Mouse (Mus musculus): ENCODE results near the gene Pgp.
"Not testable (repeated sequence)": the region's sequence is repeated elsewhere in the genome, so short reads cannot be mapped to it uniquely, and the experiment has no call there.

Pgp gene

DNA sequence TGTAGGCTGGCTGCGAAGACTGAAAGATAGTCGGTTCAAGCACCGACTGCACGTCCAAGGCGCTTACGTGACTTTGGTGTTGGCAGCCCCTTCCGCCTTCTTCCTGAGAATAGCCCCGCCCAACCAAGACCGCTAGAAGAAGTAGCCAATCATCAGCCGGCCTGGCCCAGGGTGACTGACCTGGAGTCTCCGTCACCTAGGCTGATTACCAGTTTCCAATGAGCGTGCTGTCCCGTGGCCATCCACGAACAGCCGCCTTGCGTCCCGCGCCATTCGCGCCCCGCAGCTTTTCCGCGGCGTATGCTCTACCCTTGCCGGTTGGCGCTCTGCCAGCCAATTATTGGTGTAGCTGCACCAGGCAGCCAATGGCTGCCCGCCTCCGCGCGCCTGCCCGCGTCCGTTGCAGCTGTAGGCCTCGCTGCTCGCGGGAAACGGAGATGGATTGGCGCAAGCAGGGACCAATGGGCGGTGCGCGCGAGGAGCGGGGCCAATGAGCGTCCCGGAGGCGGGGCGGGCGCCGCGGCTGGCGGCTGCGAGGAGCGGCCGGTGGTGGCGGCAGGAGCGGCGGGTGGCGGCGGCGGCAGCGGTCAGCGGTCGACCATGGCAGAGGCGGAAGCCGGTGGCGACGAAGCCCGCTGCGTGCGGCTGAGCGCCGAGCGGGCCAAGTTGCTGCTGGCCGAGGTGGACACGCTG lies at the start of gene Pgp, which contains the start of gene E4f1:
Gene Pgp, plus strand, starts transcription at position 483 of the 693 bp plus-strand sequence.
Gene E4f1, minus strand, starts transcription at position 404 of the 693 bp plus-strand sequence.
- peak; percentile 99 to 100 for DNase-seq

DNA sequence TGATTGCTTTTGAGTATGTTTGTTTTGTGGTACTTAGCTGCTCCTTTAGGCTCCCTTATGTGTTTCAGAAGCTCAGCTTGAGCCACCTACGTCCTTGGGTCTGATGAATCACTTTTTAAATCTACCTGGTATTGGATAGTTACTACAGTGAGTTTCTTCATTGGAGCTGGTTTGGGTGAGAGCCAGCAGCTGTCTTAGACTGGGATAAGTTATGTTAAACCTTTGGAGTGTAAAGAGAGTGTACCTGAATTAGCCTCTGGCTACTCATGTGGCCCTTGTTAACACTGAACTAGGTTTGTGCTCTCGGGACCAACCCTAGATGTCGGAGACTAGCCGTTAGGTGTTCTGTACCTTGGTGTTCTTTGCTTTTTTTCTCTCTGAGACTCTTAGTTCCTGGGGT lies 47.1 kb upstream of the Pgp start:
- no peak for DNase-seq

DNA sequence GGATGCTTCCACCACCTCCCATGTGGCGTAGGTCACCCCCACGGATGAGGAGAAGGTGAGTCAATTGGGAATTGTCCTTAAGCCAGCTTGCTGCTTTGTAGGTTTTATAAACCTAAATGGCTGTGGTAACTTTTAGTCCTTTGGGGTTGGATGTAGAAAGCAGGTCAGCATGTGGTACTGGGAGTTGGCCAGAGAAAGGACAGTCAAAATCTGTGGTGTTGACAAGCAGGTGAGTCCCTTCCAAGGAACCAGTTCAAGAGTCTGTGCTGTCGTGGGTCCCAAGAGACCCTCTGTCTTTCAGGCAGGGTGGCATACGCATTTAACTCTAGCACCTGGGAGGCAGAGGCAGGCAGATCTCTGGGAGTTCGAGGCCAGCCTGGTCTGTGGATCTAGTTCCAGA lies 45.7 kb upstream of the Pgp start:
- DNase-seq = no peak

DNA sequence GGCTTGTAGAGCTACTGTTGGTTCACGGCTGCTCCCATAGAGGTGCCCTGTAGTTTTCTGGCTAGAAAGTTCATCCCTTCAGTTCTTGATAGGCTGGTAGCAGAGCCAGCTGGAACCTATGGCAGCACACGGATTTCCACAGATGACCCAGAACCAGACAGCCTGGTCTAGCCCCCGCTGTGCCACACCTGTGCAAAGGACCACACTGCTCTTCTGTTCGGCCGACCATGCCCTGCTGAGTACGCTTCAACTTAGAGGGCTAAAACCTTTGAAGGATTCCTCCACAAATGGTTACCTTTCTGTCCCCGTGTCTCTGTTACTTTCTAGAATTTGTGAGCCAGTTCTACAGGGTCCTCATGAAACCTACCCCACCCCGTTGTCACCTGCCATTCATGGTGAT lies 44.9 kb upstream of the Pgp start:
- peak; percentile 49 to 53 for DNase-seq

DNA sequence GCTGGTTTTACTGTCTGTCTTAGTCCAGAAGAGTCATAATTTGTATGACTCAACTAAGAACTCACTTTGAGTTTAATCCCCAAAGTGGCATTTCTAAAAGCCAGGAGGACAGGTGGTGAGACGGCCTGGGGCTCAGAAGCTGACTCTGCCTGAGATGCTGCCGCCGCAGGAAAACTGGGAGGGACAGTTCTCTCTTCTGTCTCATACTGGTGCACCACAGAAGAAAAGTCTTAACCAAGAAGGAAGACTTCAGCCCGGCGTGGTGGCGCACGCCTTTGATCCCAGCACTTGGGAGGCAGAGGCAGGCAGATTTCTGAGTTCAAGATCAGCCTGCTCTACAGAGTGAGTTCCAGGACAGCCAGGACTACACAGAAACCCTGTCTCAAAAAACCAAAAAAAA lies 44.3 kb upstream of the Pgp start:
- peak in 1 of 2 experiments; percentile 23 for DNase-seq

DNA sequence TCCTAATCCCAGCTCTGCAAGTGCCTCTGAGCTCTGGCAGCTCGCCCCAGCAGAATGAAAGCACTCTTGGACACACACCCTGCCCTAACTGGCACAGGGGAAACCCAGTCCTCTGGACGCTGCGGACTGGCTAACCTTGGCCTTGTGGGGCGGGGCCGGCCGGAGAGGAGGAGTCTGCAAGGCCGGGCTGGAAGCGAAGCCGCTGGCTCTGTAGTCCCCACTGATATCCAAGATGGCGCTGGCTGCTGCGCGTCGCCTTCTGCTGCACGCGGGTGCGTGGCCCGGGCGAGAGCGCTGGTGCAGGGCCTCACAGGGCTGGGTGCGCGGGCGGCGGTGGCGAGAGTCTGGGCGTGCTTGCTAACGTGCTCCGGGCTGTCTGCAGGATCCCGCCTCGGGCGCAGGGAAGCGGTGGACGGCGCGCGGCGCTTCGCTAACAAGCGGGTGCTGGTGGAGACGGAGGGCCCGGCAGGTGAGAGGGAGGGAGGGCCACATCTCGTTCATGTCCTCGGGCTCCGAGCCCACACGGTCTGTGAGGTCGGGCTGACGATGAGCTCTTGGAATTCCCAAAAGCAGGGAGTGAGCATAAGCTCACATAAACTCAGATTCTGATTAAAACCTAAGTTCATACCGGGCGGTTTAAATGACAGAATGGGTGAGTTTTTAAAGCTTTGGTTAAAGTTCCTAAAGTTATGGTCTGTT lies 43.6 kb upstream of the Pgp start, which contains the start of gene Eci1:
Gene Eci1, plus strand, starts transcription at position 171 of the 699 bp plus-strand sequence.
- DNase-seq = peak; percentile 96 to 99

DNA sequence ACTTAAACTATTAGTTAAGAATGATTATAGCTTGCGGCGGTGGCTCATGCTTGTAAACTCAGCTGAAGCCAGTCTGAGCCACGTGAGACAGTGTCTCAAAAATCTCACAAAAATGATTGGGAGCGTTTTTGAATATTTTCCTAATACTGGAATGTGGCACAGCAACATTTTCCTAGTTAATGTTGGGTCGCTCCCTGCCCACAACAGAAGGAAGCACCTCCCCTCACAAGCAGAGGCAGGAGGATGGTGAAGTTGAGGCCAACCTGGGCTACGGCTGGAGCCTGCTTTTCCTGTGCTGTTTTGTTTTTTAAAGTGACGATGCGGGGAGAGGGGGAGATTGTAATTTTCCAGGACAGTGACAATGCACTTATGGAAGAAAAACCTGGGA lies 43.0 kb upstream of the Pgp start:
- peak in 1 of 2 experiments; percentile 13 for DNase-seq

DNA sequence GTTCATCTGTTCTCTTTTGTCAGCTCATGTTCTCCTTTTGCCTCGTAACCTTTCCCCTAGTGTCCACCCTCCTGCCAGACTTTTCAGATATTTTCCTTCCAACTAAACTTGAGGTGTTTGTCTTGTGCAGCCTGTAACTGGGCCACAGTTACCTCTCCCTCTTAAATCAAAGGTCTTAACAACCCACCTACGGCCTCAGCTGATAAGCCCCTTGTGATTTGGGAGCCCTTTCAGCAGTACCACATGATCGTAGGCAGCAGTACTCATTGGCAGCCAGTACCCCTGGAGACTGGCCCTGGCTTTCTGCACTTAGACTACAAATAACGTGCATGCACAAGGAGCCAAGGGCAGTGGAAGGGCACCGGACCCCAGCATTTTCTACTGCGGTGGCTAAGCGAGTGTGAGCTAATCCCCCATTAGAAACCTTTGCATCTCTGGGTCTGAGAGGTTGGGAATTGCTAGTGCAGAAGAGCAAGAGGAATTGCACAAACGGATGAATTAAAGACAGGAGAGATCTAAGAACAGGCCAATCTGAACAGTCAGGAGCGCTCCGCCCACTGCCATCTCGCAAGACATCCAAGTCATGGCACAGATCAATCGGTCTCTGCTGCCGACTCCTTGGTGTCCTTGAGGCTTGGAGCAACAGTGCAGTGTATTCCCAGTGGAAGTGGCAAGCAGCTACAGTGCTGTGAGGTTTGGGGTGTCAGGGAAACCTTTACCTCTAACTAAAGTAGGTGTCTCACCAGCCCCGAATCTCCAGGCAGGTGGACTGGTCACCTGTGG lies 40.8 kb upstream of the Pgp start:
- DNase-seq = no peak

DNA sequence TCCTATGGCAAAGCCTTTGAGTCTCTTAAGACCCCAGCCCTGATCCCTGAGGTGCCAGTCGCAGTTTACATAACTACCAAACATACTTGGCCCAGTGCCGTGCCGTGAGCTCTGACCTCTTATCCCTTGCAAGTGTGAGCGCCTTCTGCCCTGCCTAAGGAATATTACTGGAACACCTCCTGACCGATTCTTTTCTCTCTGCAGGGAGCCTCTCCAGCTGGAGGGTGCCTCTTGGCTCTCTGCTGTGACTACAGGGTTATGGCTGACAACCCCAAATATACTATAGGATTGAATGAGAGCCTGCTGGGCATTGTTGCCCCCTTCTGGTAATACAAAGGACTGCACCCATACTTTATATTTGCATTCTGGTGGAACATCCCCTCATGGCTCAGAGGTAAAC lies 33.2 kb upstream of the Pgp start:
- DNase-seq = peak; percentile 53 to 66

DNA sequence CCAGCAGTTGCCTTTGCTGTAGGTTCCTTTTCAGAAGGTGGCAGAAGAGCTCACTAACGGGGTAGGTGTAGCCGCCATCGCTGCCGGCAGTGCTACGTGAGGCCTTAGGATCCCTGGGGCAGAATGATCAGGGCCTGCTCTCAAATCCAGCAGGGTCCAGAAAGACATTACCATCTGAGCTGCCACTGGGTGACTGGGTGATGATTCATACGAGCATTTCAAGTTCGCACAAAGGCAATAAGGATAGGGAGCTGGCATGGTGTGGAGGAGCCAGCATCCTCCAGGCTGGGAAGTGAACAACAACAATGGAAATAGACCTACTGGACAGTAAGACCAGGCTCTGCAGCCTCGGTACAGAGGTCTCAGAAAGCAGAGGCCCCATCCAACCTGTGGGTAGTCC lies 29.8 kb upstream of the Pgp start:
- no peak for DNase-seq

DNA sequence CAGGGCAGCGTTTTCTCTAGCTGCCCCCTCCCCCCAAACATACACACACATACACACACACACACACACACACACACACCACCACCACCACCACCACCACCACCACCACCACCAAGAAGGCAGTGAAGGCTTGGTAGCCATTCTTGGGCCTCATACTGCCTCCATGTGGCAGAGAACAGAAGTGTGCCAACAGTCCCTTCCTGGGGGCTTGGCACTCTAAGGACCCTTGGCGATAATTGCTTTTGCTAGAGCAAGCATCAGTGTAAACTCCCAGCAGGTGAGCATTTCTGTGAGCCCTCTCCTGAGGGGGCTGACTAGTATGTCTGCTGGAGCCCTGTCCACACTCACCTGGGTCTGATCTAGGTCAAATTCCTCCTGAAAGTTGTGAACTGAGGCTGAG lies 29.0 kb upstream of the Pgp start:
- DNase-seq = no peak

DNA sequence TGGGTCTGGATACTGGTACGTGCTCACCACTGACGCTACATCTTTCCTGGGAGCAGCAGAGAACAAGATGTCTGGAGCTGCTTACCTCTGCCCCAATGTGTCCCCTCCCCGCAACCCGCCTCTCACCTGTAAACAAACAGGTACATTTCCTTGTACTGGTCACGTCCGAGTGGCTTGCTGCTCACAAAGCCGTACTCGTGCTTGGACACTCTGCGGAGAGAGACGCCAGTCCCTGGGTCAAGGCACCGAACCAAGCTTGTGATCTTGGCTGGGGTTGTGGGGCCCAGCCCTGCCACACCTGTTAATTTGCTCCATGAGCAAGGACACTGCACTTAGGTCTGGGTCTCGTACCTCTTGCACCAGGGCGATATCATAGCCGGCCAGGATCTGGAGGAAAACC lies 28.1 kb upstream of the Pgp start:
- DNase-seq = no peak

DNA sequence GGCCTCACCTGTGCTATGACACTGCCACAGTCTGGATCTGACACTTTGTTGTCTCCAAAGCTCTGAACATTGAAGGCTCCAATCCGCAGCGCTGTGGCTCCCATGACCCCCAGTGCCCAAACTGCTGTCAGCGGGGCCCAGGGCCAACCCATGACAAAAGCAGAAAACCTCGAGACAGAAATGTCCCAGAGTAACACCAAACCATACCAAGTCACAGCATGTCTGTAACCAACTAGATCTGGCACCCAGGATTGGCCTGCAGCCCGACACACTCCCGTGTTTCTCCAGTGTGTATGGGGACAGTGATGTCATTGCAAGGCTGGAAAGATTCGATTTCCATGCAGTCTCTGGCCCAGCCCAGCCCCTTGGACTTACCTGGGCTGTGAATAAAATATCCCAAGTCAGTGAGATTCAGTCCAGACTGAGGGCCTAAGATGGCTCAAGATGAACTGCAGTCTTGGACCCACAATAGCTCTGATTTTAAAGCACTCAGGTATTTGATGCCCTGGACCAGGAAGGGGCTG lies 27.5 kb upstream of the Pgp start, which contains the start of gene Dnase1l2:
Gene Dnase1l2, minus strand, starts transcription at position 474 of the 524 bp plus-strand sequence.
- peak; percentile 52 to 54 for DNase-seq

DNA sequence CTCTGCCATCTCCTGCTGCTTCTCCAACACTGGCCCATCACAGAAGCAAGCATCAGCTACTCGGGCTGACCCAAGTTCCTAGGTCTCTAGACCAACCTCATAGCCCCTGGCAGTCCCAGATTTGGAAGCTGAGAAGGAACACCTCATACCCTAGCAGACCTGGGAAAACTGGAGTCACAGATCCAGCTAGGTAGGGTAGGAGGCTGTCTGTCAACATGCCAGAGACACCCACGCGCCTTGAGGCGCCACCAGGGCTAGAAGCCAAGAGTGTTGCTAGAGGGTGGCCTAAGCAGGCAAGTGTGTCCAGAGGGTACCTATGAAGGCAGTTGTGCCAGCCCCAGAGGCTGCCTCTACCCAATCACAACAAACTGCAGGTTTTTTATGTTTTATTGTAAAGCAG lies 26.8 kb upstream of the Pgp start:
- peak; percentile 79 to 80 for DNase-seq

DNA sequence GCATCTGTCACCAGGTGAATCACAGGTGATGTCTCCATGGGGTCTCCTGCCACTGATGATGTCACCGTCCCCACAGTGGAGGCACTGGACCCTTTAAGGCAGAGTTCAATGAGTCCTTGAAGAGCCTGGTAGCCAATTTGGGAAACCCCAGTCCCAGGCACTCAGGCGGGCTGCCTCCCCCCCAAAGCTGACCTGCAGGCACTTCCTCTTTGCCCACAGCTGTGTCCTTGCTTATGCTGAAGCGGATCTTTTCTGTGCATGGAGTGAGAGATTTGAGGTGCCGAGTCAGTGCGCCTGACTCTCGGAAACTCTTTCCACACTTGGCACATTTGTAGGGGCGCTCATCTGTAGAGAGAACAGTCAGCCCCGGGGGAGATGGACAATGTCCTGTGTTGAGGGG lies 23.6 kb upstream of the Pgp start:
- DNase-seq = no peak

DNA sequence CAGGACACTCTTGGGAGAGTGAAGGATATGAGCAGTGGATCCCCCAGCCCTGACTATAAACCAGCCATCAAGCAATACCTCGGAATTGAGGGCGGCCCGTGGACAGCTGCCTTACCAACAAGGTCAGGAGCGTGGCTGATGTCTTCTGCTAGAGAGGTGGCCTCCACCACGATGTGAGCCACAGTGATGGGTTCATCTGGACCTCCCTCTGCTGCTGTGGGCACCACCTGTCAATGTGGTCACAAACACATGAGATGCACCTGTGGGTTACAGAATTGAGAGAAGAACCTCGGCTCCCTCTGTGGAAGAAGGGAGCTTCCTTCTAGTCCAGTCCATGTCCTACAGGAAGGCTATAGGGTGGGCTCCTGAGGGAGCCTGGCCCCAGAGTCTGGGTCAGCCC lies 20.7 kb upstream of the Pgp start:
- no peak for DNase-seq

DNA sequence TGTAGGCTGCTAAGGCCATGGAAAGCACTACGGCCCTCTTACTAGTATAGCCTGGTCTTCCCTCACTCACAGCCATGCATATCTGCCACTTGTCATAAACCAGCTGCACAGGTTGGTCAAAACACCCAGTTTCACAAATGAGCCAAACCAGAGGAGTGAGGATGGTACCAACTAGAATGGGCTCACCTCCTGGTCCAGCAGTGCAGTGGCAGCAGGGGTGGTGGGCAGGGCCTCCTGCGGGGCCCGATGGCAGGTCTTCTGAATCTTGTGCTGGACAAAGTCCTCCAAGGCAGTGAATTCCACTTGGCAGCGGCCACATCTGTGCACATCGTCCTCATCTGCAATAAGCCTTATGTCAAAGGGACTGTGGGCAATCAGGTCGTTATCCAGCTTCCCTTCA lies 19.0 kb upstream of the Pgp start:
- DNase-seq = no peak

DNA sequence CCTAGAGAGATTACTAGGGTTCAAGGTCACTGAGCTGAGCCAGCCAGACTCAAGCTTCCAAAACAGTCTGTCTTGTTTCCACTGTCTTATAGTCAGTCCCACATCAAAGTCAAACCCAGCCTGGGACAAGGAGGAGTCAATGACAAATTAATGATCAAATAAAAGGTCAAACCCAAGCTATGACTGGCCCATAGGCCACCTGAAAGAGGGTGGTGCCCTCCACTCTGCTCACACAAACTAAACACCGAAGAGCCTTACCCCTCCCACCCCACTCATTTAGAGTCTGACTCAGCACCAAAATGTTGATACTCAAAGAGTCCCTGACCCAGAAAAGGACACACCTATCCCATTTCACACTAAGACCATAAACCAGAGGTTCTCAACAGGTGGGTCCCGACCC lies 16.8 kb upstream of the Pgp start:
- no peak for DNase-seq

DNA sequence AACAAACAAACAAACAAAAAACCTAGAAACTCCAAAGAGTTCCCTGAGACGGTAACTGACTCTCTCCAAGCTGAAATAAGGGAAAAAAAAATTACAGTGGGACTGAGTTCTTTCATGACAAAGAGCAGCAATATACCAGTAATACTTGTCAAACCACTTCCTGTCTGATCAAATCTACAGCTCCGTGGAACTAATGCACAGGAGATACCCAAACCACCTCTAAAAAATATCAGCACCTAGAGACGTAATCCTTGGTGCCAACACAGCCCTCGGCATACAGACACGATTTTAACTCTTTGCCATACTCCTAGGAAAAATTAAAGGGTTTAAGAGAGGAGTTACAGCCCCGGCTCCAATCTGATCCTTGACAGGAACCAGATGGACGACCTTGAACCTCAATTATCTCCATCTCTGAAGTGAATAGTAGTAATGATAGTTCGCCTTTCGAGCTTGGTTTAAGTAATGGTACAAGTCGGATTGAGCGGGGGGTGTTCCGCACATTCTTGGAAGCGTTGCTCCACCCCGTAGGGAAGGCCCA lies 15.9 kb upstream of the Pgp start:
- no peak for DNase-seq

DNA sequence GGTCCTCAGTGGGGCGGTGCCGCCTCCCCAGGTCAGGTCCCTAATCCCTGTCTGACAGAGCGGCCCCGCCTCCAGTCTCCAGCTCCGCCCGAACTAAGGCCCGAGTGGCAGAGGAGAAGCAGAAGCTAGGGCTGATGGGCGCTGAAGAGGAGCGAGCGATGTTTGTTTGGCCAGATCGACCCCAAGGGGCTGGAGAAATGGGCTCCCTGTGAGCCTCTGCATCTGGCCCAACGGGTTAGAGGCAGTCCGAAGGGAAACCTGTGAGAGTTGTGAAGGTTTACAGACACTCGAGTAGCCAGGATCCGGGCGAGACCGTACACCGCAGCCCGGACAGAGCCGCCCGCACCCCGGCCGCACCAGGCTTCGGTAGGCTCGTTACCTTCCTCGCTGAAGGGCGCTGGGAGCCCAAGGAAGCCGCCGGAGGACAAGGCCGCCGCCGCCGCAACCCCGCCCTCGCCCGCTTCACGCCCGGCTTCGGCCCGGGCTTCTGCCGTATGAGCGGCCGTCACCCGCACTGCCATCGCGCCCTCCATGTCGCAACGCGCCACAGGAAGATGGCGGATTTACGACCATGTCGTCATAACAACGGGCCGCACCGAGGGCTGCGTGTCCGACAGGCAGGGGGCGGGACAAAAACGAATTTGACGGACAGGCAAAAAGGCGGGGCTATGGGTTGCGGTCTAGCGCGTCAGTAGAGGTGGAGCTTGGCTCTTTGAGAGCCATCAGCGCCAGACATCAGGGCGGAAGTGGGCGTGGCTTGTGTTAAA lies 15.3 kb upstream of the Pgp start:
- DNase-seq = peak; percentile 97 to 100

DNA sequence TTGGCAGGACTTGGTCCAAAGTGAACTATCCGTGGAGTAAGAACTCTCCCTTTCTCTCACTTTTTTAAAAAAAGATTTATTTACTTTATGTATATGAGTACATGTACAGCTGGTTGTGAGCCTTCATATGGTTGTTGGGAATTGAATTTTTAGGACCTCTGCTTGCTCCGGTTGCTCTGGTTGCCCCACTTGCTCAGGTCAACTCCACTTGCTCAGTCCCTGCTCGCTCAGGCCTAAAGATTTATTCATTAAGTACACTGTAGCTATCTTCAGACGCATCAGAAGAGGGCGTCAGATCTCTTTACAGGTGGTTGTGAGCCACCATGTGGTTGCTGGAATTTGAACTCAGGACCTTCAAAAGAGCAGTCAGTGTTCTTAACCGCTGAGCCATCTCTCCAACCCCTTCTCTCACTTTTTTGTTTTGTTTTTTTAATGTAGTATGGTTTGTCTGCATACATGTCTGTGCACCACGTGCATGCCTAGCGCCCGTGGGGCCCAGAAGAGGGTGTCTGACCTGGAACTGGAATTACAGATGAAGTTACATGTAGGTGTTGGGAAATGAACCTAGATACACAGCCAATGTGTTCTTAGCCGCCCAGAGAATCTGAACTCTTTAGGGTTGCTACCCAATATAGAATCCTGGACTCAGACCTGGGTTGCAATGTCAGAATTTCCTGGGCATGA lies 14.5 kb upstream of the Pgp start:
- not testable (repeated sequence) for DNase-seq

DNA sequence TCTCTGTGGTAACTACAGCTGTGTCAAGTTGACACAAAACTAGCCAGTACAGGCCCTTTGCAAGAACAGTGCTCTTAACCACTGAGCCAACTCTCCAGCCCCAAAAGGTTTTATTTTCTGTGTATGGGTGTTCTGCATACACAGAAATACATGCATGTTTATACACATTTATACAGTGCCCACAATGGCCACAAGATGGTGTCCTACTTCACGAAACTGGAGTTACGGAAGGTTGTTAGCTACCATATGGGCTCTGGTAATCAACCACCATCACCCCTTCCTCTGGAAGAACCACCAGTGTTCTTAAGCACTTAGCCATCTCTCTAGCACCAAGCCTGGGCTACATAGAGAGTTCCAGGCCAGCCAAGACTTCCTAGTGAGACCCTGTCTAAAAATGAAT lies 8.6 kb upstream of the Pgp start:
- peak; percentile 39 to 47 for DNase-seq
